8 mouse cellular contexts compared by ENCODE assay signal in the genomic region with DNA sequence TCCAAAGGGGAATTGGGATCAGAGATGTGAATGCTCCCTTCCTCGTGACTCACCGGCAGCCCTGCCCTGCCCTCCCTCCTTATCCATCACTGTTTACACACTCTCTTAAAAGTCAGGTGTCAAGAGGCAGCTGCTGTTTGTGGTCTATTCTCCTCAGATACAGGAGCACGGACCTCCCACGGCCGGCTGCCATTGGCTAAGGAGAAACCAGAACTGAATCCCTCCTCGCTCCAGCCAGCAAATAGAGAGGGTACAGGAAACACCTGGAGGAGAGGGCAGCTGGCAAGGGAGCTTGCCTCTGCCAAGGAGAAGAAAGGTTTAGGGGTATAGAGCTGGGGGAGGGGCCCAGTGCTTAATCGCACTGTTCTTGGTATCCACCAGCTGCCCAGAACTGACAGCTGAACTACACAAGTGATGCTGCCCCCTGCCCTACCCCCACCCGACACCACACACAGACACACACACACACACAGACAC. TPM values are rescaled to one million over a fixed set of nuclear protein-coding genes. Genes with fewer than 3 reads are reported as not detected.
DNase-seq lines count a peak whose midpoint lies in the region; ATAC-seq and TF ChIP-seq lines count a peak whose summit lies in the region.

No protein-coding gene starts in this region.

- no peaks in the 10 kb centered on the region for H3K9me3 ChIP-seq in MEL (replicated peaks; ENCODE audit: insufficient read depth, low read length)
- H3K9me3 ChIP-seq in heart, embryonic 12.5 days (replicated peaks): no peaks in the 10 kb centered on the region
- no peaks in the 10 kb centered on the region for H3K9me3 ChIP-seq in kidney, postnatal 0 days (replicated peaks; ENCODE audit: low read length)

- no peak for TF ChIP-seq RAD21 in MEL (IDR thresholded peaks at IDR 0.05; ENCODE audit: low read depth, low read length)

- peaks cover 12 to 32% of the 10 kb centered on the region in 2 experiments for H3K4me1 ChIP-seq in MEL (ENCODE audit: control insufficient read depth in 1 of 2, insufficient read depth in 2 of 2, low read length in 2 of 2)
- H3K4me1 ChIP-seq in heart, embryonic 12.5 days (replicated peaks): peaks cover 74% of the 10 kb centered on the region
- peaks cover 66% of the 10 kb centered on the region for H3K4me1 ChIP-seq in kidney, postnatal 0 days (replicated peaks; ENCODE audit: insufficient read depth, low read length)
- H3K4me1 ChIP-seq in thymus, adult 2 months (replicated peaks; ENCODE audit: control insufficient read depth, insufficient read depth, low read length): peaks cover 73% of the 10 kb centered on the region

- no peak overlapping the region for H3K9ac ChIP-seq in MEL (ENCODE audit: control insufficient read depth, low read depth, low read length, poor library complexity, severe bottlenecking)
- H3K9ac ChIP-seq in heart, embryonic 12.5 days: 0 out of 2 replicates have a peak overlapping the region, but pooled peaks have one; percentile 33
- H3K9ac ChIP-seq in kidney, postnatal 0 days (ENCODE audit: low read depth, low read length): no peak overlapping the region

- no peak for TF ChIP-seq CTCF in MEL (IDR thresholded peaks at IDR 0.05 in 2 of 3, conservative IDR thresholded peaks at IDR 0.05 in 1 of 3; ENCODE audit: control insufficient read depth in 1 of 3, insufficient read depth in 1 of 3, low read depth in 2 of 3, low read length in 3 of 3, poor library complexity in 1 of 3, severe bottlenecking in 1 of 3)
- no peak for TF ChIP-seq CTCF in kidney, postnatal 0 days (IDR thresholded peaks at IDR 0.05; ENCODE audit: low read depth)
- no peak for TF ChIP-seq CTCF in thymus, adult 2 months (IDR thresholded peaks at IDR 0.05; ENCODE audit: borderline replicate concordance, control insufficient read depth, extremely low read depth, insufficient read depth, low read length, poor library complexity)

- H3K27me3 ChIP-seq in MEL (ENCODE audit: control insufficient read depth in 1 of 2, insufficient read depth in 2 of 2, low read length in 2 of 2): no peaks in the 10 kb centered on the region
- 0 out of 2 replicates have a peak, but pooled peaks cover 3% of the 10 kb centered on the region for H3K27me3 ChIP-seq in heart, embryonic 12.5 days (replicated peaks)
- H3K27me3 ChIP-seq in kidney, postnatal 0 days (ENCODE audit: insufficient read depth, low read length): no peaks in the 10 kb centered on the region
- no peaks in the 10 kb centered on the region for H3K27me3 ChIP-seq in thymus, adult 2 months (ENCODE audit: control insufficient read depth, insufficient read depth, low read length)

- peaks cover 0 to 16% of the 10 kb centered on the region in 2 experiments; a peak in 2 of 4 replicates for H3K36me3 ChIP-seq in MEL (ENCODE audit: control insufficient read depth in 1 of 2, insufficient read depth in 2 of 2, low read length in 2 of 2)
- H3K36me3 ChIP-seq in heart, embryonic 12.5 days: no peaks in the 10 kb centered on the region
- H3K36me3 ChIP-seq in kidney, postnatal 0 days (ENCODE audit: insufficient read depth, low read length): no peaks in the 10 kb centered on the region
- no peaks in the 10 kb centered on the region for H3K36me3 ChIP-seq in thymus, adult 2 months (ENCODE audit: control insufficient read depth, insufficient read depth, low read length)

- no peaks in the 10 kb centered on the region for H3K79me2 ChIP-seq in MEL (ENCODE audit: control insufficient read depth, insufficient read depth, low read length, poor library complexity)

- TF ChIP-seq POLR2A in MEL (IDR thresholded peaks at IDR 0.05; ENCODE audit: control insufficient read depth in 1 of 2, insufficient read depth in 1 of 2, low read depth in 1 of 2, low read length in 2 of 2, poor library complexity in 1 of 2): no peak
- TF ChIP-seq POLR2A in thymus, adult 2 months (IDR thresholded peaks at IDR 0.05; ENCODE audit: control insufficient read depth, extremely low read depth, insufficient read depth, low read length, poor library complexity): peak; percentile 89

- no peak overlapping the region for H3K27ac ChIP-seq in MEL (ENCODE audit: control insufficient read depth, low read depth, low read length)
- no peak overlapping the region for H3K27ac ChIP-seq in heart, embryonic 12.5 days (ENCODE audit: poor library complexity, severe bottlenecking)
- 0 out of 2 replicates have a peak overlapping the region, but pooled peaks have one; percentile 47 for H3K27ac ChIP-seq in kidney, postnatal 0 days
- peak overlapping the region; percentile 92 for H3K27ac ChIP-seq in thymus, adult 2 months (ENCODE audit: control insufficient read depth, insufficient read depth, low read length)

- no peak; a peak in 1 of 4 replicates for TF ChIP-seq EP300 in MEL (IDR thresholded peaks at IDR 0.05; ENCODE audit: low read depth in 1 of 2, low read length in 2 of 2)

- H3K4me3 ChIP-seq in MEL (ENCODE audit: control insufficient read depth in 1 of 2, insufficient read depth in 1 of 2, low read depth in 2 of 2, low read length in 2 of 2): no peak overlapping the region
- no peak overlapping the region for H3K4me3 ChIP-seq in heart, embryonic 12.5 days
- H3K4me3 ChIP-seq in kidney, postnatal 0 days (replicated peaks; ENCODE audit: low read depth, low read length): no peak overlapping the region
- H3K4me3 ChIP-seq in thymus, adult 2 months (ENCODE audit: control insufficient read depth, insufficient read depth, low read length): peak overlapping the region; percentile 7; the same call in 1 of the 2 replicates

- DNase-seq in 416B (ENCODE audit: low read depth): peak; percentile 85
- DNase-seq in MEL (ENCODE audit: low read depth, low spot score): peak; percentile 57
- peak; percentile 82 for DNase-seq in kidney, postnatal 0 days (ENCODE audit: low spot score)
- DNase-seq in lung, postnatal 4 days: peak; percentile 82 to 93
- DNase-seq in thymus, adult 2 months: peak; percentile 88
- no peak for DNase-seq in cerebellum, adult 9-10 months
- DNase-seq in adipocyte (ENCODE audit: low spot score): no peak

- no peak overlapping the region for H3K4me2 ChIP-seq in heart, embryonic 12.5 days
- no peak overlapping the region for H3K4me2 ChIP-seq in kidney, postnatal 0 days (ENCODE audit: low read length)

- 11% methylated on average over 8 of the region's 8 CpGs for WGBS in heart, embryonic 12.5 days
- 6% methylated on average over 8 of the region's 8 CpGs for WGBS in kidney, postnatal 0 days
- WGBS in thymus, adult 2 months: under 1% methylated on average over 8 of the region's 8 CpGs

- ATAC-seq in heart, embryonic 12.5 days (ENCODE audit: insufficient number of reproducible peaks, low FRiP score): no peak
- peak; percentile 53 for ATAC-seq in kidney, postnatal 0 days (replicated peaks; ENCODE audit: low FRiP score, low read depth)

TF ChIP-seq in MEL, 35 proteins besides CTCF, POLR2A, EP300 and RAD21:
- peak; percentile 14; the same call in 1 of the 2 replicates for TF ChIP-seq RCOR1 (IDR thresholded peaks at IDR 0.05; ENCODE audit: low read depth, low read length)
- no peak for TF ChIP-seq POLR2AphosphoS5 (IDR thresholded peaks at IDR 0.05; ENCODE audit: borderline replicate concordance, low read depth, low read length)
- TF ChIP-seq ZKSCAN1 (IDR thresholded peaks at IDR 0.05; ENCODE audit: low read depth, low read length): no peak
- TF ChIP-seq TBP (IDR thresholded peaks at IDR 0.05; ENCODE audit: low read depth, low read length): no peak
- TF ChIP-seq MYB (IDR thresholded peaks at IDR 0.05; ENCODE audit: low read depth, low read length): no peak
- no peak for TF ChIP-seq SMC3 (IDR thresholded peaks at IDR 0.05; ENCODE audit: low read depth, low read length)
- peak; percentile 28 for TF ChIP-seq TAL1 (IDR thresholded peaks at IDR 0.05; ENCODE audit: low read length)
- peak; percentile 58; the same call in 1 of the 2 replicates for TF ChIP-seq BHLHE40 (IDR thresholded peaks at IDR 0.05; ENCODE audit: borderline replicate concordance, low read depth, low read length)
- peak; percentile 56; the same call in 1 of the 2 replicates for TF ChIP-seq USF1 (IDR thresholded peaks at IDR 0.05; ENCODE audit: low read depth, low read length)
- no peak for TF ChIP-seq POLR2AphosphoS2 (IDR thresholded peaks at IDR 0.05; ENCODE audit: low read length)
- TF ChIP-seq ETS1 (IDR thresholded peaks at IDR 0.05; ENCODE audit: low read depth, low read length): peak; percentile 90
- peak; percentile 85 for TF ChIP-seq TCF12 (IDR thresholded peaks at IDR 0.05; ENCODE audit: low read depth, low read length)
- 0 out of 2 replicates have a peak, but pooled peaks have one; percentile 25 for TF ChIP-seq MAZ (IDR thresholded peaks at IDR 0.05; ENCODE audit: low read depth, low read length)
- TF ChIP-seq SIN3A (IDR thresholded peaks at IDR 0.05; ENCODE audit: low read length): peak; percentile 51; the same call in 1 of the 2 replicates
- TF ChIP-seq NRF1 (IDR thresholded peaks at IDR 0.05; ENCODE audit: insufficient read depth, low read depth, low read length, poor library complexity, severe bottlenecking): no peak
- no peak for TF ChIP-seq CHD1 (IDR thresholded peaks at IDR 0.05; ENCODE audit: low read depth, low read length)
- TF ChIP-seq JUND (IDR thresholded peaks at IDR 0.05; ENCODE audit: low read depth, low read length): no peak

RNA-seq across cellular contexts. Expression of gene Btg2, which starts 11.7 kb away (rescaled TPM):
- total RNA-seq in MEL (2012; rRNA removed): 2.1 and 2.7 TPM in 2 replicates
- 1 to 10 TPM in 1 of 2 experiments, not detected in 1; 3.6 TPM for polyA plus RNA-seq in MEL (2012; ENCODE audit: insufficient read depth in 1 of 2, insufficient read length in 2 of 2, low read depth in 1 of 2, low replicate concordance in 2 of 2, missing spikeins in 1 of 2)
- 37.8 and 40.4 TPM in 2 replicates for polyA plus RNA-seq in heart, embryonic 12.5 days (2016; fragmentation: Nextera tagmentation; extraction: Ambion mirVana)
- 37.5 and 39.2 TPM in 2 replicates for polyA plus RNA-seq in kidney, postnatal 0 days (2015; fragmentation: Nextera tagmentation; extraction: Ambion mirVana)
- 432 and 481 TPM in 2 replicates for polyA plus RNA-seq in thymus, adult 2 months (2012; rRNA removed)

RNA-seq across cellular contexts. Expression of gene Fmod, which starts 30.1 kb away (rescaled TPM):
- total RNA-seq in MEL (2012; rRNA removed): not detected in 2 replicates
- not detected for polyA plus RNA-seq in MEL (2012; ENCODE audit: insufficient read depth in 1 of 2, insufficient read length in 2 of 2, low read depth in 1 of 2, low replicate concordance in 2 of 2, missing spikeins in 1 of 2)
- 15.7 and 17.5 TPM in 2 replicates for polyA plus RNA-seq in heart, embryonic 12.5 days (2016; fragmentation: Nextera tagmentation; extraction: Ambion mirVana)
- polyA plus RNA-seq in kidney, postnatal 0 days (2015; fragmentation: Nextera tagmentation; extraction: Ambion mirVana): 7.8 and 9.4 TPM in 2 replicates
- polyA plus RNA-seq in thymus, adult 2 months (2012; rRNA removed): 3.5 and 4.4 TPM in 2 replicates

RNA-seq across cellular contexts. Expression of gene Chit1, which starts 43.9 kb away (rescaled TPM):
- total RNA-seq in MEL (2012; rRNA removed): not detected in 2 replicates
- not detected for polyA plus RNA-seq in MEL (2012; ENCODE audit: insufficient read depth in 1 of 2, insufficient read length in 2 of 2, low read depth in 1 of 2, low replicate concordance in 2 of 2, missing spikeins in 1 of 2)
- polyA plus RNA-seq in heart, embryonic 12.5 days (2016; fragmentation: Nextera tagmentation; extraction: Ambion mirVana): 0.32 and 0.49 TPM in 2 replicates
- polyA plus RNA-seq in kidney, postnatal 0 days (2015; fragmentation: Nextera tagmentation; extraction: Ambion mirVana): 0.41 and 0.58 TPM in 2 replicates
- 0.54 and 0.78 TPM in 2 replicates for polyA plus RNA-seq in thymus, adult 2 months (2012; rRNA removed)

Comparison
In these comparisons a context has a peak if more than half of its experiments do, and no peak if none do; other contexts are left out.
1. DNase-seq: peak in 416B (single experiment), MEL (single experiment), kidney, postnatal 0 days (single experiment), lung, postnatal 4 days (2 of 2) and thymus, adult 2 months (single experiment); none in cerebellum, adult 9-10 months (single experiment) and adipocyte (single experiment).
2. H3K27ac ChIP-seq: peak in kidney, postnatal 0 days (single experiment) and thymus, adult 2 months (single experiment); none in MEL (single experiment) and heart, embryonic 12.5 days (single experiment).
3. RNA of gene Btg2, which starts 11.7 kb away (polyA plus RNA-seq): 432 to 481 TPM in thymus, adult 2 months; 37.8 to 40.4 TPM in heart, embryonic 12.5 days, 37.5 to 39.2 TPM in kidney, postnatal 0 days and 3.6 TPM in MEL; every median in the first group is over 10 times any median in the second.